ENCODE assay signal across 9 mouse cellular contexts in the genomic region with DNA sequence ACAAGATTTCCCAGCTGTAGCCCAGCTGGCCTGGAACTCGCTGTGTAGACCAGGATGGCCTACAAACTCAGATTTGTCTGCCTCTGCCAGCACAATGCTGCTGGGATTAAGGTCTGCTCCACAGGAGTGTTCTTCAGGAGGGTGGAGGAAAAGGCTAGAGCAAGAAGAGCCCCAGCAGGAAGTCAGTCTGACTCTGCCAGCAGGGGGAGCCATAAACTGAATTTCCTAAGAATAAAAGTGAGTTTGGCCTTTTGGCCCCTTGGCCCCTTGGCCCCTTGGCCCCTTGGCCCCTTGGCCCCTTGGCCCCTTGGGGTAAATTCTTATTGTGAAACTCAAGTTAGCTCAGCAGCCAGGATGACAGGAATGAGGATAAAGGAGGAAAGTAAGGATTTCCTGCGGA. TPM values are rescaled to one million over a fixed set of nuclear protein-coding genes. Genes with fewer than 3 reads are reported as not detected.
A peak's percentile ranks its signal among the peaks of the same experiment; 100 is the strongest.
DNase-seq lines count a peak whose midpoint lies in the region; ATAC-seq lines count a peak whose summit lies in the region.
"Had no signal": no experiment of that assay in that cellular context is flagged by ENCODE, and none has a peak within 500 bp of the region (broad histone marks: within the 10 kb centered on the region; RNA-seq: fewer than 3 reads in every experiment).

No protein-coding gene starts in this region.

- DNase-seq in CD4-positive, CD25-positive, alpha-beta regulatory T cell, adult 2 months (ENCODE audit: low read depth, low spot score) = peak; percentile 71
- DNase-seq in left cerebral cortex, adult 18-20 months (ENCODE audit: low spot score in 2 of 2) = peak; percentile 13 to 19
- no peak for DNase-seq in left cerebral cortex, postnatal 4 days
- DNase-seq in adrenal gland, adult 8-10 months = peak; percentile 10
- DNase-seq in kidney, postnatal 10 days = peak; percentile 40
- peak; percentile 55 for DNase-seq in splenic B cell, adult 2 months (ENCODE audit: low read depth, low spot score)

- no peaks in the 10 kb centered on the region for H3K36me3 ChIP-seq in splenic B cell, adult 2 months (ENCODE audit: control insufficient read depth, insufficient read depth, low read length, poor library complexity, severe bottlenecking)
- H3K36me3 ChIP-seq: embryonic facial prominence, embryonic 15.5 days had no signal

- no peaks in the 10 kb centered on the region for H3K27me3 ChIP-seq in splenic B cell, adult 2 months (ENCODE audit: control insufficient read depth, insufficient read depth, low read length, poor library complexity, severe bottlenecking)
- H3K27me3 ChIP-seq: embryonic facial prominence, embryonic 15.5 days had no signal

- intact Hi-C loops in left cerebral cortex, postnatal 4 days (cut with DNase I) = no loop called here

- no peak for ATAC-seq in CD4-positive, CD25-positive, alpha-beta regulatory T cell, adult 4 months
- no peak for ATAC-seq in megakaryocyte, adult 5-6 weeks (ENCODE audit: poor library complexity, severe bottlenecking)

RNA-seq across cellular contexts. Expression of gene Ercc6l, which starts 2.9 kb away (rescaled TPM):
- polyA plus RNA-seq in CD4-positive, CD25-positive, alpha-beta regulatory T cell, adult 4 months (2017; shearing (Covaris generic)) = 1 to 10 TPM; 1.4 to 3.7 TPM
- total RNA-seq in left cerebral cortex, adult 18-20 months (2021) = under 1 TPM in 1 of 2 experiments, not detected in 1; 0.14 TPM
- total RNA-seq in left cerebral cortex, postnatal 4 days (2021) = 1 to 10 TPM; 1.0 to 1.1 TPM
- total RNA-seq in adrenal gland, adult 8-10 months (2022) = under 1 TPM; 0.28 to 0.41 (median 0.32) TPM
- 22.7 and 26.9 TPM in 2 replicates for total RNA-seq in megakaryocyte, adult 5-6 weeks (2015)
- 28.5 and 29.9 TPM in 2 replicates for total RNA-seq in megakaryocyte, adult 5-6 weeks (2017)

RNA-seq across cellular contexts. Expression of gene Rps4x, which starts 29.4 kb away (rescaled TPM):
- 1,000 to 10,000 TPM; 1,685 to 1,975 TPM for polyA plus RNA-seq in CD4-positive, CD25-positive, alpha-beta regulatory T cell, adult 4 months (2017; shearing (Covaris generic))
- 100 to 1,000 TPM; 447 to 516 TPM for total RNA-seq in left cerebral cortex, adult 18-20 months (2021)
- 100 to 1,000 TPM; 816 to 965 TPM for total RNA-seq in left cerebral cortex, postnatal 4 days (2021)
- total RNA-seq in adrenal gland, adult 8-10 months (2022) = 1,000 to 10,000 TPM in 2 of 4 experiments, 100 to 1,000 TPM in 2; 839 to 1,175 (median 999) TPM
- 2,519 and 2,672 TPM in 2 replicates for total RNA-seq in megakaryocyte, adult 5-6 weeks (2015)
- total RNA-seq in megakaryocyte, adult 5-6 weeks (2017) = 1,532 and 1,544 TPM in 2 replicates

RNA-seq across cellular contexts. Expression of gene Pin4, which starts 40.5 kb away (rescaled TPM):
- polyA plus RNA-seq in CD4-positive, CD25-positive, alpha-beta regulatory T cell, adult 4 months (2017; shearing (Covaris generic)) = 10 to 100 TPM; 17.9 to 60.8 TPM
- 10 to 100 TPM; 20.3 to 33.4 TPM for total RNA-seq in left cerebral cortex, adult 18-20 months (2021)
- total RNA-seq in left cerebral cortex, postnatal 4 days (2021) = 10 to 100 TPM; 19.1 to 23.7 TPM
- total RNA-seq in adrenal gland, adult 8-10 months (2022) = 10 to 100 TPM; 17.4 to 90.6 (median 27.7) TPM
- total RNA-seq in megakaryocyte, adult 5-6 weeks (2015) = 46.4 and 55.5 TPM in 2 replicates
- total RNA-seq in megakaryocyte, adult 5-6 weeks (2017) = 105 and 116 TPM in 2 replicates

Comparison
In these comparisons a context has a peak if more than half of its experiments do, and no peak if none do; other contexts are left out.
1. RNA of gene Ercc6l, which starts 2.9 kb away (total RNA-seq): 22.7 to 29.9 TPM in megakaryocyte, adult 5-6 weeks; 1.0 to 1.1 TPM in left cerebral cortex, postnatal 4 days, 0.28 to 0.41 TPM in adrenal gland, adult 8-10 months and 0.14 TPM in left cerebral cortex, adult 18-20 months; every median in the first group is over 10 times any median in the second.